Mouse (Mus musculus): ENCODE measurements at regions not wholly inside any gene's neighbourhood (a gene's known extent, or its start where the extent isn't known, plus 50 kb on each side); places are given as distances from the start of the nearest gene placed in this dataset.

DNA sequence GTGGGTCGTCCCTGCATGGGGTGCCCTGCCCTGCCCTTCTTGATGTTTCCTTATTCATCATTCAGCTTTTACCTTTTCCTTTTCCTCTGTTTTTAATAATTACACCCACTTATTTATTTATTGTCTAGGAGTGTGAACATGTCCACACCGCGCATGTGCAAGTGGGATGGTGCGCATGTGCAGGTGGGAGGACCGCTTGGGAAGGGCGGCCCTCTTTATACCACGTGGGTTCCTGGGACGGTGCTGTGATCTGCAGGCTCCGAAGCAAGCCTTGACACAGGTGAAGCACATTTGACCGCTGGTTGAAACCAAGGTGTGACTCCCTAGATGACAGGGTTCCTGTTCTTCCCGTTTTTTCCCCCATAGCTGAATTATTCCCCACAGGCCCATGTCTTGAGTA lies 60.0 kb downstream of the Syf2 start:
- DNase-seq (ENCODE audit: extremely low read depth, low read depth), result no peak

DNA sequence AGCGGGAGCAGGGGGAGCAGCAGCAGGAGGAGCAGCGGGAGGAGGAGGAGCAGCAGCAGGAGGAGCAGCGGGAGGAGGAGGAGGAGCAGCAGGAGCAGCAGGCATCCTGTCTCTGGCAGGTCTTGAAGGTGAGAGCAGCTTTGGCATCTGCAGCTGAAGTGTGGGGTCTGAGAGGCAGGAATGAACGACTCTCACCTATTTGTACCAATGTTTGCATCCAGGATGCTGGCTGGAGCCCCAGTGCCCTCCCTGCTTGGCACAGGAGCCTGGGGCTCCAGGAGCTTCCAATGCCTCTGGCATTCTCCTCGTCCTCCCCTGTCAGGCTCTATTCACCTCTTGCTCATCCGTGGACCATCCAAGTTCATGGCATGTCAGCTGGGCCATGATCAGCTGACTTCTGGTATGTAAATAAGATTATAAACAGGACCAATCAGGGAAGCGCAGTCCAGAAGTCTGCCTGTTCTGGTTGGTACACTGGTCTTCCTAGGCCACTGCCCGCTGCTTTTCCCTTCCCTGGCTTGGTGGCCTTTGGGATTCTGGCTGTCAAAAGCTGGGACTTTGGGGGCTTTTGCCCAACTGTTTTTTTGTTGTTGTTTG lies 62.9 kb downstream of the Syf2 start:
- no peak for DNase-seq (ENCODE audit: extremely low read depth, low read depth)

DNA sequence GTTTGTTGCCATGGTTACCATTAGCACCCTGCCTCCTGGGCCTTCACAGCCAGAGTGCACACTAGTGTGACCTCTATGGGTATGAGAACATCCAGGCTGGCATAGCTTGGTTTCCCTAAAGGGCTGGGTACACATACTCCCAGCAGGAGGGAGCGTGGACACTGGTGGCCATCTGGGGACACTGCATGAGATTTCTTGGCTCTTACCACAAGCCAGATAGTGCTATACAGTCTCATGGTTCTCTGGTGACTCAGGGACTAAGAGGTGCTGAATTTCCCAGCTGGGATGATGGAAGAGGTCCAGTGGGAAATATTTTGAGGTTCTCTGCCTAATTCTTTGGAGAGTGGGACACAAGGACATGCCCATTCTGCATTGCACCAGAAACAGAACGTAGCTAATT lies 63.5 kb downstream of the Syf2 start:
- no peak for DNase-seq (ENCODE audit: extremely low read depth, low read depth)

DNA sequence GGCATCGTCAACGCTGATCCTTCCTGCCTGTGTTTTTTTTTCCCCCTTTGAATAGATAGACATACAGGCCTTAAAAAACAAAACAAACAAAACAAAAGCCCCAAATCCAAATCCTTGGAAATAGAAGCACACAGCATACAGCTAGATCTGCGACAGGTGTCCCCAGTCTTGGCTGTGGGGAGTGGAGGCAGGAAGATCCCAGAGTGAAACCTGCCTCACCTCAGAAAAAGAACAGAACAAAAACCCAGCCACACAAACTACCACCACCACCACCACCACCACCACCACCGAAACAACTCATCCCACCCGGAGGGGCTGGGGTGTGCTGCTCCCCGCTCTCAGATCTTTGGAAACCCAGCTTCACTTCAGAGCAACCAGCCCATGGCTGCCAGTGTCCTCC lies 64.0 kb downstream of the Syf2 start:
- no peak for DNase-seq (ENCODE audit: extremely low read depth, low read depth)

DNA sequence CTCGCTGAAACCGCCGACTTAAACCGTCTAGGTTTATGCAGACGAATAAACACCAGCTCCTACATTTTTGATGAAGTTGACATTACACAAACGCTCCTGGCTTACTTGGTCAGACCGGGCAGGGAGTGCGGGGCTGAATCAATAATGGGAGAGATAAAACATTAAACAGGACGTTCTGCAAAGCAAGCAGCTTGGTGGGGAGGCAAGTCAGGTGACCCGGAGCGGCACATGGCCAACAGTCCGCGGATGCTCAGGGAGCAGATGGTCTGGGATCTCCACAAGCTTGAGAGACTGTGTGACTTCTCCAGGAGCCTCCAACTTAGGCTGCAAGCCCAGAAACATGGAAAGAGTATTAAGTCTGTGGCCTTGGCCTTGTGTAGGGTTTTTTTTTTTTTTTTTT lies 64.4 kb downstream of the Syf2 start:
- DNase-seq (ENCODE audit: extremely low read depth, low read depth), result no peak

DNA sequence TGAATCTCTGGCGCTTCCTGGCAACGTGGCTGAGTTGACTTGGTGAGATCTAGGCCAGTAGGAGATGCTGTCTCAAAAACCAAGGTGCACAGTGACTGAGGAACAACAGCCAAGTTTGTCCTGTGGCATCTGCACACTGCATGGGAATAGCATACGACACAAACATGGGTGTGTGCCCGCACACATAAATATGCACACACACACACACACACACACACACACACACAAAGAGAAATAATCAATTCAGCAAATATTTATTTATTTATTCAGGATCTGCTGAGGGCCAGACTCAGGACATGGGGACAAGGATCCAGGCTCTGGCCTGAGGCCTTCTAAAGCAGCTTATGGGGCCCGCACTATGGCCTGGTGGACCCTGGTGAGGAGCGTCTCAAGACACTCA lies 65.4 kb downstream of the Syf2 start:
- no peak for DNase-seq (ENCODE audit: extremely low read depth, low read depth)

DNA sequence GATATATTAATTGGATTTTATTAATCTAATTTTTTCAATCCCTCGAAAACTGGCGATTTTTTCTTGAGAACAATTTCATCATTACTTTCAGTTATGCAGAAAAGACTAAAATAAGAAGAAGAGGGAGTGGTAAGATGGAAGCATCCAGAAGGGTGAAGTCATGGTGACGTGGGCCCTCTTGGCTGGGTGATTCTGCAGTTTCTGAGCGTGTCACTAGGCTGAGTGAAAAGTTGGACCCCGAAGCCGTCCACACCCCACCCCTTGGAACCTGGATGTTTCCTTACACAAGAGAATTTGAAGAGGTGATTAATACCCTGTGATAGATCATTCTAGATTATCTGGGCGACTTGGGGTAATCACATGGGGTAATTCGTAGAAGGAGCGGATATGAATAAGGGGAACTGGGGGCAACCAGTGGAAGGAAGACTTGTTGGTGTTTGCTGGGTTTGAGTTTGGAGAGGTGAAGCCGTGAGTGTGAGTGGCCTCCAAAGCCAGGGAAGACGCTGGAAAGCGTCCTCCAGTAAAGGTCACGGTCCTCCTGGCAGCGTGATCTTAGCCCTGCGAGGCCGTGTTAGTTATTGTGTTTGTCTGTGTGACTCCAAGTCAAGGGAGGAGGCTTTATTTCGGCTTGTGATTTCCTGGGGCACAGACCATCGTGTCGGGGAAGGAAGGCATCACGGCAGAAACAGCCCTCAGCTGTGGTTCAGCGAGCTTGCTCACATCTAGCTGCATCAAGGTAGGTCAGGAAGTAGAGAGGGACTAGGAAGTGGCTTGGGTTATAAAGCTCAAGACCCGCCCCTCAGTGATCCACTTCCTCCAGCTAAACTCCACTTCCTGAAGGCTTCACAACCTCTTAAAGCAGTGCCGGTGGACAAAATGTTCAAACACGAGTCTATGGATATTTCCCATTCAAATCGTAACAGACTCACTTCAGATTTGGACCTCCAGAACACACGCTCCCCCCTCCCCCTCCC lies 67.0 kb downstream of the Syf2 start:
- no peak for DNase-seq (ENCODE audit: extremely low read depth, low read depth)

DNA sequence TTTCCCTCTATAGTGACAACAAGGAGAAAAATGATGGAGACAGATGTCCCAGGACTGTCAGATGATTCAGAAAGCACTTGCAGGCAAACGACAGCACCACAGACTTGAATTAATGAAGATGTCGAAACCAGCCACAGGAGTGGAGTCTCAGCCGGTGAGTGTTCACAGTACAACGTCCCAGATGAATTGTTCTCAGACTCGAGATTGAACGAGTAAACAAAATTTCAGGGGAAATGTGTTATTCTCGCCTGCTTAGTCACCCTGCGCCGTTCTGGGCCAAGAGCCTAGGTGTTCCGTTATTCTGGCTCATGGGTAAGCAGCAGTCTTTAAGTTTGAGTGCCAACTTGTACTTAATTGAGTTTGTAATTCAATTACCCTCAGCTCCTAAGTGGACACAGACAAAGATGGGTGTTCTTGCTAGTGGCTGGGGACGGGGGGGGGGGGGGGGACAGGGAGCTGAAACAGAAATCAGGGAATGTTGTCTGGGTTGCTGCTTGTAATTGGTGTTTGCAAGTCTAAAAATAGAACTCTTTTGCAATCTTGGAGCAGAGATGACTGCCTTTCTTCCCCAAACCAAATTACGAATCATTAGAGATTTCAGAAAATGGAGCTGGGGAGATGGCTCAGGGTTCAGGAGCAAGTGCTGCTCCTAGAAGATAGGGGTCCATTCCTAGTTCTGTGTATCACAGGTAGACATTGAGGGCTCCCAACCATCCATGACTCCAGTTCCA lies 68.4 kb downstream of the Syf2 start:
- DNase-seq (ENCODE audit: extremely low read depth, low read depth), result no peak

DNA sequence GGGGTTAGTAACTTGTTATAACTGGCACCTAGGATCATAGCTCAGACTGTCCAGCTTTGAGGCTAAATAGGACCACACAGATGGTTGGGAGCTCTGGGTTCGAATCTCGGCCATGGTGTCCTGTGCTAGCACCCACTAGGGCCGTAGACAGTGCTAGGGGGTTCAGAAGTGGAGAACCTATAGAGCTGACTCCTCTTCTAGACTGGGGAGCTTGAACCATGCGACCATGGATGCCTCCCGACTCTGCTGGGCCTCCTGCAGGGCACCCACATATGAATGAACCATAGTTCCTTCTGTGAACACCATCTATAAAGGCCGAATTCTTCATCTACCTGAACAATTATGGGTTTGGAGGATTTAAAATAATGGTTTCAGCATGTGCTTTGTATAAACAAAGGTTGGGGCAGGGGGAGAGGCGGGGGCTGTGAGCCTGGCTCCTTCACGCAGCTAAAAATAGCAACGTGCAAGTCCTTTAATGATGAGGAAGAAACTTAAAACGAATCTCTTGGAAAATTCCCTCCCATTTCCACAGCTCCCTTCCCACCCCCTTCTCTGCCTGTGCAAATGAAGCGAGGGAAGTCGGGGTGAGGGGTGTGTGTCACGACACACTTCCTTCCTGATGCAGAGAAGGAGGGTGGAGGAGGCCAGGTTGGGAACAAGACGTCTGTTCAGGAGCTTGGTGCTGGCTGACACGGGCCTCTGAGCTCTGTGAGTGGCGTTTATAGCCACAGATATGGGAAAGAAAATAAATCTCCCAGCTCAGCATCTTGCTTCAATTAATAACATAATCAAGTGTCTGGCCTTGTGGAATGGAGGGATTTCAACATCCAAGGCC lies 71.6 kb downstream of the Syf2 start:
- no peak for DNase-seq (ENCODE audit: extremely low read depth, low read depth)

DNA sequence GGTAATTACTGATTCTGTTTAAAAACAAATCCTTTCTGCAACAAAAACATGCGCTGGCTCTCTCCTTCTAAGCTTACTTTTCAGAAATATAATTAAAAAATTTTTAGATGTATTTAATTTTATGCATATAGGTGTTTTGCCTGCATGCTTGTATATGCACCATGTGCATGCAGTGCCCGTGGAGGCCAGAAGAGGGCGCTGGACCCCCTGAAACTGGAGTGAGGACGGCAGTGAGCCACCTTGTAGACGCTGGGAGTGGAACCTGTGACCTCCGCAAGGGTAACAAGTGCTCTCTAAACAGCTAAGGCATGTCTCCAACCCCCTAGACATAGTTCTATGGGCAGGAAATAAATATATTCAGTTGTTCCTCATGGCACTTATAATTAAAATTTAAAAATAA lies 80.7 kb downstream of the Syf2 start:
- DNase-seq (ENCODE audit: extremely low read depth, low read depth), result no peak

DNA sequence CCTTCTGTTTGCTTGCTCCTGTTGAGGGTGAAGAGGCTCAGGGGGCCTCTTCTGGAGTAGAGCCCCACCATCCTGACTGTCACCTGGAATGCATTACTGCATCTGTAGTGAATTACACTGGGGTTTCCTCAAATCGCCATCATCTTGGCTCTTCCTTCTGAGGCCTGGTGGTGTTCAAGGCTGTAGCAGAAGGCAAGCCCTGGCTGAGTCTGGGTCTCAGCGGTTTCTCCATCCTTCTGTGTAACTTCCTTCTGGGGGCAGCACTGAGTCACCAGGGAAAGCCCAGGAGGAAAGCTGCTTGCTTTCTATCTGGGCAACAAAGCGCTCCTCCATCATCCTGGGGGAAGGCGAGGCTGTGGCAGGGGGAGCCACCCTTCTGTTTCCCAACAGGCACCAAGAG lies 82.2 kb downstream of the Syf2 start:
- peak; percentile 12 for DNase-seq (ENCODE audit: extremely low read depth, low read depth)

DNA sequence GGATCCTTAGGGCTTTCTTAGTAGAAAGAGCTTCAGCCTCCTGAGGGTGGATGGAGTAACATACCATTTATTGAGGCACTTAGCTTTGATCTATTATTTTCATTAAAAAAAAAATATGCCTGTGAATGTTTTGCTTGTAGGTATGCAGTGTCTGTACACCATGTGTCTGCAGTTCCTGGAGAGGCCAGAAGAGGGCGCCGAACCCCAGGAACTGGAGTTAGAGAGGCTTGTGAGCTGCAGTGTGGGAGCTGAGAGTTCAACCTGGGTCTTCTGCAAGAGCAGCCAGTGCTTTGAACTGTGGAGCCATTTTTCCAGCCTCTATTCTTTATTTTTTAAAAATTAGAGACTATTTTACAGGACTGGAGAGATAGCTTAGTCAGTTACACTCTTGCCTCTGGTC lies 83.2 kb downstream of the Syf2 start:
- peak; percentile 19 for DNase-seq (ENCODE audit: extremely low read depth, low read depth)

DNA sequence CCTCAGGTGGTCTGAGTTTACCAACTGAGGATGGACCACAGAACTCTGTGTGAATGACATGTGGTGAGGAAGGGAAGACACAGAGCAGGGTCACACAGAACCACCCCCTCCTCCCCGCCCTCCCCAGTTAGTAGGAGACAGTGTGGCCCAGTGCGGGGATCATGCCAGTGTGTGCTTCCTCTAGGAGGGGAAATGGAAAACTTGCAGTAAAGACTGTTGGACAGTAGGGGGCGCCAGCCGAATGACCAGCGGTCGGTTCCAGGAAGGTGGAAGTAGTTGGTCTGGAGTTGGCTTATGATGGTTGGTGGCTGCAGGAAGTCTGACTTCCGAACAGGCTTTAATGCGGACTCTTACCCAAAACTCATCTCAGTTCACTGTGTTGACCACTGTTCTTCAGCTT lies 87.3 kb downstream of the Syf2 start:
- peak; percentile 58 for DNase-seq (ENCODE audit: extremely low read depth, low read depth)

DNA sequence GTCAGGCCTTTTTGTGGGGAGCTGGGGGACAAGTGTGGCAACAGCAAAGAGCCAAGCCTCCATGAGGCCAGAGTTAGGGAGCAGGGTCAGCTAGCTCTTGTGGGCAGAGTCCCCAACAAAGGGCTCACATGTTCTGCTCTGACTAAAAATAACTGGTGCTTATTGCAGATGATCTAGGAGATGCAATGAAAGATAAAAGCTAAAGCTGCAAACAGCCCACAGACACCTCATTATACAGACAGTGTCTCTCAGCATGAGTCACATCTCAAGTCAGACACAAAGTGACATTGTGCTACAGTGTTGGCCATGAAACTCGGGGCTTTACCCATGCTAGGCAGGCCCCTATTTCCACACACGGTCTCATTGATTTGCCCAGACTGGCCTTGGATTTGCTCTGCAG lies 88.4 kb downstream of the Syf2 start:
- no peak for DNase-seq (ENCODE audit: extremely low read depth, low read depth)

DNA sequence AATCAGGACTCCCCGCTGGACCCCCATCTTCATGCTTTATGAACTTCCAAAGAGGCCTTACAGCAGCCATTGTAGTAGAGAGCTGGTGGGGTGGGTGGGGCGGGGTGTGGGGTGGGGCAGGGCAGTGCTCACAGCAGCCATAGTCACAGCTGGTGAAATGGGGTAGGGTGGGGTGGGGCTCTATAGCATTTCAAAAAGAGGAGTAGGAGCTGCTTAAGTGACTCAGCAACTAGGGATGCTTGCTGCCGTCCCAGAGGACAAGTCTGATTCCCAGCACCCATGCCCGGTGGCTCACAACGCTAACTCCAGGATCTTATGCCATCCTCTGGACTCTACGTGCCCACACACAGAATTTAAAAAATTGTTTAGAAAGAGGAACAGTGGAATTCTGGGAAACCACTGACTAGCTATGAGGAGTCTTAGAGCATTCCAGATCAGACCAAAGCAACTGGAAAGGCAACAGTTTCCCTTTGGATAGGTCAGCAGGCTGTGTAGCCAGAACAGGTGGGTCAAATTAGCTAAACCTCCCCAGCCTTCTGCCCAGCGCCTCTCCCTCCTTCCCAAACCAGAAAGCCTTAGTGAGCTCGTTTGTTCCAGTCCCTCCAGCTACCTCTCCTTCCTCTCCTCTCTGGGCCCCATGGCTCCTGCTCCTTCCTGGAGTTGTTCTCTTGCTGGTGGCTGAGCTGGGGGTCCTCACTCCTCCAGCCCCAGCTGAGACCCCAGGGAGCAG lies 89.7 kb downstream of the Syf2 start:
- DNase-seq (ENCODE audit: extremely low read depth, low read depth), result no peak

DNA sequence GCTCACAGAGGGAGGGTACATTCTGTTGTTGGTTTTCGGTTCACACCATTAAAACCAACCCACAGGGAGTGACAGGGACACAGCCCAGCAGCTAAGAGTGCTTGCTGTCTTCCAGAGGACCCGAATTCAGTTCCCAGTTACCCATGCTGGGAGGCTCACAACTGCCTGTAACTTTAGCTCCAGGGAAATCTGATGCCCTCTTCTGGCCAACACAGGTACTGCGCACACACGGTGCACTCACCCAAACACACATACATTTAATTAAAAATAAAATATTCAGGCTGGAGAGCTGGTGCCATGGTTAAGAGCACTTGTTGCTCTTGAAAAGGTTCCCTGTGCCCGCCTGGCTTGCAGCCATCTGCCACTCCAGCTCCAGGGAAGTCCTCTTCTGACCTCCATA lies 92.5 kb downstream of the Syf2 start:
- no peak for DNase-seq (ENCODE audit: extremely low read depth, low read depth)

DNA sequence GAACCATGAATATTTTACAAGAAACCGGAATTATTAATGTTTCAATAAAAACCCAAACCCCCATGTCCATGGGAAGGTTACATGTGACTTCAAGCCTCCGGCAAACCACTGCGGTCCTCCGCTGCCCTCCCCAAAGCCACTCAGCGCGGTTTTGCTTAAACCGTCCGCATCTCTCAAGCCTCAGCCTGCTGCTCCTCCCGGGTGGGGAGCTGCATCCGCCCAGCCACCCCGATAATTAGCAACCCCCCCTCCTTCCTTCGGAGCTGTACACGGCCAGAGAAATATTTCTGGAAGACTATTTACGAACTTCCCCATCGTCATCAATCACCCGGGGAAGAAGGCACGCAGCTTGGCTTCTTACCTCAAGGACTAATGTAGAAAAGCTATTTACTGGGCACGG lies 94.7 kb upstream of the Runx3 start:
- DNase-seq (ENCODE audit: extremely low read depth, low read depth), result no peak

DNA sequence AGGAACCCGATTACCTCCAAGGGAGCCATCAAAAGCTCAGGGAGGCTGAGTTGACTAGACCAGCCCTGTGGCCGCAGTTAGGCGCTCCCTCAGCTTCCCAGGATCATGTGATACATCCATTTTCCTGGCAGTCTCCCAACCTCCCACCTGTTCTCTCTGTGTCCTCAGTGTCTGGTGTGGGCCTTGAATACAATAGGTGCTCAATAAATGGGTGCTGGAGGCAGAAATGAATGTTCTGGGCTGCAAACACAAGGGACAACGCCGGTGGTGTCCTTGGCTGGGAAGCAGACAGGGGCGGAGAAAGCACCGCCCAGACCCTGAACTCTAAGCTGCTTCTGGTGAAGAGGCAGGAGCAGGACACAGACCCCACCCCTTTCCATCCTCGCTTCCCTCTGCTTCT lies 93.3 kb upstream of the Runx3 start:
- no peak for DNase-seq (ENCODE audit: extremely low read depth, low read depth)

DNA sequence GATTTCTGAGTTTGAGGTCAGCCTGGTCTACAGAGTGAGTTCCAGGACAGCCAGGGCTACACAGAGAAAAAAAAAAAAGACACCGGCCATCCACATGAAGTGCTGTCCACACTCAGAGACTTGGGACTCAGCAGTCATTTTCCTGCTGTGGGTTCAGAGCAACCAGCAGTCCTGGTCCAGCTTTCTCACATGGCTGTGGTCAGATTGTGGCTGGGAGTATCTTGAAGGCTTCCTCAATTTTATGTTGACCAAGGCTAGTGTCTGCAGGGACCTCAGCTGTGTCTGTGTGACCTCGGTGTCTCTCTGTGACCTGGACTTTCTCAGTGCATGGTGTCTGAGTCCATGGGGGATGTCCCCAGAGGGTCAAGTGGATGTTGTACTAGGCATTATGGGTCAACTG lies 90.7 kb upstream of the Runx3 start:
- DNase-seq (ENCODE audit: extremely low read depth, low read depth), result no peak

DNA sequence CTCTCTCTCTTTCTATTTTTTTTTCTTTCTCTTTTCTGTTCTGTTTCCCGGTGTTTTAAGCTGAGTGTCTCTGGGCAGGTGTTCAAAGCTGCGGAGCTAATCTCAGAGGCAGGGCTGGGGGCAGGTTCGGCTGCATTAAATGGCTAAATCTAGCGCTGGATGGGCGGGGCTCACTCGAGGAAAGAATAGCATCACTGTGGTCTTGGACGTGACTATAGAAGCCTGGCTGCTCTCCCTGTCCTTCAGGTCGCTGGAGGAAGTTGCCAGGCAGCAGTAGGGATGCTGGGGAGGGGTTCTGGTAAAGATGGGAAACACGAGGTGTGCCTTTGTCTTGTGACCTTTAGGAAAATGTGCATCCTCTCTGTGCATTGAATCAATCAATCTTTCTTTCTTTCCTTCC lies 88.0 kb upstream of the Runx3 start:
- no peak for DNase-seq (ENCODE audit: extremely low read depth, low read depth)

DNA sequence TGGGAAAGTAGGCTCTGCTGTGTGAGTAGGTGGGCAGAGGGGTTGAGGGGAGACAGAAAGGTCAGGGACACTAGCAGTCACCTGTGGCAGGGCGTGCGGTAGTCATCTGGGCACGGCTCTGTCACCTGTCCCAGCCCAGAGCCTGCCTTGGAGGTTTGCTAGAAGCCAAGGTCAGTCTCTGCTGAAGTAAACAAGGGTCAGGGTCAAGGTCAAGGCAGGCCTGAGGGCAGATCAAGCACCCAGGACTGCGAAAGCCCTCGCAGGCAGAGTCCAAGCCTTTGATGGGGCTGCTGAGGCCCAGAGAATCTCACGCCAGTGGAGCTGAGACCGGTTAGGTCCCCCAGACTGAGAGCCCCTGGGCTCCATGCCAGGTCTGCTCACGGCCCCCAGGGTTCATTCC lies 87.2 kb upstream of the Runx3 start:
- no peak for DNase-seq (ENCODE audit: extremely low read depth, low read depth)

All from MEL-GATA-1-ER (cell line).